Mouse (Mus musculus) stomach, embryonic 15.5 days (tissue): ENCODE results near the gene Arid4b. TPM values are rescaled to one million over a fixed set of nuclear protein-coding genes. Genes with fewer than 3 reads are reported as not detected.

Experiments
- ATAC-seq: fragments of 200-750 bp; cut with Nextera tagmentation; 2 replicates; pipeline ENCODE4 v1.8.0; 2017; ENCODE audit warnings: low read depth, moderate number of reproducible peaks, moderate TSS enrichment; ENCODE audit not compliant: insufficient read depth, low FRiP score
- H3K27ac ChIP-seq: fragments of 300-500 bp; sonication (generic); 2 replicates; pipeline ENCODE4 v1.5.1; 2015; ENCODE audit warnings: mild to moderate bottlenecking, inconsistent platforms
- H3K27me3 ChIP-seq: fragments of 300-500 bp; sonication (generic); replicated peaks from 2 replicates; pipeline ENCODE4 v1.6.1; 2015; ENCODE audit warnings: inconsistent platforms
- H3K36me3 ChIP-seq: fragments of 300-500 bp; sonication (generic); 2 replicates; pipeline ENCODE4 v1.6.1; 2015; ENCODE audit warnings: inconsistent platforms
- H3K4me1 ChIP-seq: fragments of 300-500 bp; sonication (generic); 2 replicates; pipeline ENCODE4 v1.6.1; 2015; ENCODE audit warnings: inconsistent platforms
- H3K4me2 ChIP-seq: fragments of 300-500 bp; sonication (generic); 2 replicates; pipeline ENCODE4 v1.6.1; 2015; ENCODE audit warnings: mild to moderate bottlenecking, inconsistent platforms
- H3K4me3 ChIP-seq: fragments of 300-500 bp; sonication (generic); replicated peaks from 2 replicates; pipeline ENCODE4 v1.5.1; 2015; ENCODE audit warnings: inconsistent platforms
- H3K9ac ChIP-seq: fragments of 300-500 bp; sonication (generic); 2 replicates; pipeline ENCODE4 v1.6.1; 2015; ENCODE audit warnings: inconsistent platforms
- H3K9me3 ChIP-seq: fragments of 300-500 bp; sonication (generic); 2 replicates; pipeline ENCODE4 v1.6.1; 2016; ENCODE audit warnings: inconsistent platforms
- WGBS: fragments of 180-500 bp; shearing (Covaris S2); methylation state at CpG from one replicate; pipeline ENCODE4 v1.1.7; 2015; 5-methylcytosine and 5-hydroxymethylcytosine counted together
- polyA plus RNA-seq: library from polyadenylated mRNA; unstranded; fragments of >200 nt; fragmentation: Nextera tagmentation; extraction: Ambion mirVana; gene quantifications from 2 replicates; pipeline ENCODE4 v1.2.1, GENCODE M21; 2015

The Arid4b gene
- polyA plus RNA-seq, 1 experiment from 2014 or later = 61.6 TPM

GRCm38 (mm10) chr13:14113746-14114528 is 50.9 kb downstream of the Arid4b start:
- H3K9ac ChIP-seq = no peak overlapping the region
- ATAC-seq = no peak
- no peaks in the 10 kb centered on the region for H3K9me3 ChIP-seq
- no peaks in the 10 kb centered on the region for H3K36me3 ChIP-seq
- WGBS = 85% methylated on average over 4 of the region's 4 CpGs
- no peaks in the 10 kb centered on the region for H3K27me3 ChIP-seq
- no peak overlapping the region for H3K4me3 ChIP-seq
- H3K4me1 ChIP-seq = no peaks in the 10 kb centered on the region
- H3K27ac ChIP-seq = no peak overlapping the region
- no peak overlapping the region for H3K4me2 ChIP-seq

GRCm38 (mm10) chr13:14115805-14116204 is 52.8 kb downstream of the Arid4b start:
- Histone ChIP-seq H3K27me3 (no peaks in the 10 kb centered on the region), H3K4me3 (no peak overlapping the region), H3K4me2 (no peak overlapping the region), H3K27ac (no peak overlapping the region), H3K9me3 (no peaks in the 10 kb centered on the region), H3K36me3 (no peaks in the 10 kb centered on the region), H3K4me1 (no peaks in the 10 kb centered on the region), H3K9ac (no peak overlapping the region)
- no peak for ATAC-seq
- WGBS = 90% methylated on average over 2 of the region's 2 CpGs

- H3K4me2 ChIP-seq = no peak overlapping the region
- WGBS = 84% methylated on average over 1 of the region's 1 CpGs
- no peak overlapping the region for H3K27ac ChIP-seq
- ATAC-seq = no peak
- H3K27me3 ChIP-seq = no peaks in the 10 kb centered on the region
- H3K9ac ChIP-seq = no peak overlapping the region
- peaks cover 6% of the 10 kb centered on the region; the same call in 1 of the 2 replicates for H3K36me3 ChIP-seq
- no peak overlapping the region for H3K4me3 ChIP-seq
- H3K9me3 ChIP-seq = no peaks in the 10 kb centered on the region
- H3K4me1 ChIP-seq = no peaks in the 10 kb centered on the region
Measured at GRCm38 (mm10) chr13:14131651-14132050, 68.6 kb downstream of the Arid4b start.

- 80% methylated on average over 2 of the region's 2 CpGs for WGBS
Measured at GRCm38 (mm10) chr13:14142294-14142966, 79.4 kb downstream of the Arid4b start.

GRCm38 (mm10) chr13:14177989-14178388 is 115.0 kb downstream of the Arid4b start:
- Histone ChIP-seq H3K27ac (no peak overlapping the region), H3K9me3 (no peaks in the 10 kb centered on the region), H3K4me2 (no peak overlapping the region), H3K4me3 (no peak overlapping the region), H3K27me3 (no peaks in the 10 kb centered on the region), H3K4me1 (no peaks in the 10 kb centered on the region), H3K36me3 (no peaks in the 10 kb centered on the region), H3K9ac (no peak overlapping the region)
- WGBS = 95% methylated on average over 1 of the region's 1 CpGs
- ATAC-seq = no peak

More at GRCm38 (mm10) chr13:14142294-14142966, 79.4 kb downstream of the Arid4b start:
- H3K4me3 ChIP-seq = no peak overlapping the region
- peak; percentile 81; the same call in 1 of the 2 replicates for ATAC-seq
- H3K36me3 ChIP-seq = no peaks in the 10 kb centered on the region; the same call in 1 of the 2 replicates
- no peaks in the 10 kb centered on the region for H3K4me1 ChIP-seq
- H3K9me3 ChIP-seq = no peaks in the 10 kb centered on the region
- no peaks in the 10 kb centered on the region for H3K27me3 ChIP-seq
- no peak overlapping the region for H3K4me2 ChIP-seq
- no peak overlapping the region for H3K9ac ChIP-seq
- H3K27ac ChIP-seq = no peak overlapping the region

DNA sequence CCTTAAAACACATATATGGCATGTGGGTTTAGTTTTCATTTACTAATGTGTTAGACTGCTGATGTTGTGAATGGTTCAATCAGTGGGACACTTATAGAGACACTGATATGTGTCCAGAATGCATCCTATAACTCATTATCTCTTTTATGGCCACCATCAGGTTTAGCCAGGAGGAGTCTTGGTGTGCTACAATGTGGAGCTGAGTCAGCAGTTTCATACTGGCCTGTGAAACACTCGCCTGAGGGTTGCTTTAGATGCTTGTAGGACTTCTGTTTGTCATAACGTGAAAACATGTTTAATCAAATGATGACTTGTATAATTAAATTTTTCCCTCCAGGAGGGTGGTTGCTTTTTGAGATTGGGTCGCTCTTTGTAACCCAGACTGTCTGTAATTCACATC is 116.6 kb downstream of the Arid4b start:
- H3K36me3 ChIP-seq = no peaks in the 10 kb centered on the region
- no peaks in the 10 kb centered on the region for H3K9me3 ChIP-seq
- no peak for ATAC-seq
- WGBS = 81% methylated on average over 3 of the region's 3 CpGs
- H3K4me2 ChIP-seq = no peak overlapping the region
- H3K27ac ChIP-seq = no peak overlapping the region
- no peak overlapping the region for H3K4me3 ChIP-seq
- H3K27me3 ChIP-seq = no peaks in the 10 kb centered on the region
- H3K9ac ChIP-seq = no peak overlapping the region
- no peaks in the 10 kb centered on the region for H3K4me1 ChIP-seq

DNA sequence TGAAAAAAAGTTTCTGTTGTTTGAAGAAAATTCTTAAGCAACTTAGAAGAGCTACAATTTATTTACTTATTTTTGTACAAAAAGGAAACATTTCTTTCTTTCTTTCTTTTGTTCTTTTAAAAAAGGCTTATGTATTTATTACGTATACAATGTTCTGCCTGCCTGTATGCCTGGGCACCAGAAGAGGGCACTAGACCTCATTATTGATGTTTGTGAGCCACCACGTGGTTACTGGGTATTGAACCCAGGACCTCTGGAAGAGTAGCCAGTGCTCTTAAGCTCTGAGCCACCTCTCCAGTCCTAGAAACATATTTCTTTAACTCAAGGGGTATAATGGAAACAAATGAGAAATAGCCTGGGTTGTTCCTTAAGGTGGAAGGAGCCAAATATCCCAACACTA is 182.9 kb downstream of the Arid4b start:
- no peaks in the 10 kb centered on the region for H3K36me3 ChIP-seq
- H3K27ac ChIP-seq = no peak overlapping the region
- WGBS = 55% methylated on average over 2 of the region's 2 CpGs
- no peaks in the 10 kb centered on the region for H3K9me3 ChIP-seq
- no peak overlapping the region for H3K9ac ChIP-seq
- no peaks in the 10 kb centered on the region for H3K27me3 ChIP-seq
- no peaks in the 10 kb centered on the region for H3K4me1 ChIP-seq
- no peak overlapping the region for H3K4me2 ChIP-seq
- no peak overlapping the region for H3K4me3 ChIP-seq
- no peak for ATAC-seq

Other genes starting within 250 kb of the Arid4b start
- 42.0 and 42.9 TPM in 2 replicates for gene B3galnt2, start 108.8 kb upstream of the Arid4b start, polyA plus RNA-seq
- 52.2 and 57.9 TPM in 2 replicates for gene Tbce, start 23.6 kb upstream of the Arid4b start, polyA plus RNA-seq
- 44.1 and 46.1 TPM in 2 replicates for gene Ggps1, start 256 bp downstream of the Arid4b start, polyA plus RNA-seq